Mouse (Mus musculus) liver, embryonic 14.5 days (tissue): ENCODE results near the gene Nrxn2. TPM values are rescaled to one million over a fixed set of nuclear protein-coding genes. Genes with fewer than 3 reads are reported as not detected.

ENCODE experiments used
- ATAC-seq: fragments of 200-750 bp; cut with Nextera tagmentation; 2 replicates; pipeline ENCODE4 v1.8.0; 2017; ENCODE audit warnings: moderate number of reproducible peaks, mild to moderate bottlenecking, moderate library complexity; ENCODE audit not compliant: insufficient read depth
- DNase-seq, 3 experiments: peaks; one replicate each; pipeline ENCODE4 v3.0.0-alpha.2; 2012 to 2013; ENCODE audit warnings: low read depth in 3 of 3, low spot score in 3 of 3
- H3K27ac ChIP-seq: fragments of 300-500 bp; sonication (generic); 2 replicates; pipeline ENCODE4 v1.5.1; 2014; ENCODE audit warnings: moderate library complexity, mild to moderate bottlenecking, control low read depth, inconsistent platforms
- H3K27me3 ChIP-seq: fragments of 300-500 bp; sonication (generic); 2 replicates; pipeline ENCODE4 v1.6.1; 2014; ENCODE audit warnings: mild to moderate bottlenecking, low read length, moderate library complexity; ENCODE audit not compliant: control insufficient read depth, insufficient read depth
- H3K36me3 ChIP-seq: fragments of 300-500 bp; sonication (generic); replicated peaks from 2 replicates; pipeline ENCODE4 v1.6.1; 2014; ENCODE audit warnings: low read depth; ENCODE audit not compliant: control insufficient read depth, insufficient read depth
- H3K4me1 ChIP-seq, 2 experiments: fragments of 200-500 bp in 1 of 2; fragments of 300-500 bp in 1 of 2; sonication (generic) in 1 of 2; replicated peaks; 2 replicates each; pipeline ENCODE4 v1.6.1; 2012 to 2014; ENCODE audit warnings: antibody characterized with exemption in 1 of 2, inconsistent platforms in 1 of 2, low read length in 1 of 2; ENCODE audit not compliant: control insufficient read depth in 2 of 2, insufficient read depth in 2 of 2
- H3K4me2 ChIP-seq: fragments of 300-500 bp; sonication (generic); 2 replicates; pipeline ENCODE4 v1.6.1; 2014; ENCODE audit warnings: low read depth, mild to moderate bottlenecking, control low read depth, moderate library complexity
- H3K4me3 ChIP-seq, 2 experiments: fragments of 200-500 bp in 1 of 2; fragments of 300-500 bp in 1 of 2; sonication (generic) in 1 of 2; 2 replicates each; pipeline ENCODE4 v1.5.1; 2012 to 2014; ENCODE audit warnings: low read depth in 2 of 2, low read length in 2 of 2, mild to moderate bottlenecking in 2 of 2, control low read depth in 1 of 2, inconsistent platforms in 1 of 2, moderate library complexity in 1 of 2; ENCODE audit not compliant: insufficient read depth in 1 of 2
- H3K9ac ChIP-seq: fragments of 300-500 bp; sonication (generic); replicated peaks from 2 replicates; pipeline ENCODE4 v1.6.1; 2014; ENCODE audit warnings: mild to moderate bottlenecking, control low read depth, moderate library complexity
- H3K9me3 ChIP-seq: fragments of 300-500 bp; sonication (generic); 2 replicates; pipeline ENCODE4 v1.6.1; 2016; ENCODE audit warnings: low read length, mixed read lengths; ENCODE audit not compliant: control insufficient read depth
- CTCF ChIP-seq: IDR thresholded peaks from 2 replicates; pipeline ENCODE4 v1.5.1; 2016; ENCODE audit warnings: antibody characterized with exemption, low read depth, control low read depth
- EP300 ChIP-seq: IDR thresholded peaks from 2 replicates; pipeline ENCODE4 v1.6.1; 2016; ENCODE audit warnings: antibody characterized with exemption, low read depth
- WGBS: fragments of 180-500 bp; shearing (Covaris S2); extraction: QIAGEN DNeasy Blood & Tissue Kit; methylation state at CpG from one replicate; pipeline ENCODE4 v1.1.7; 2014; ENCODE audit not compliant: insufficient replicate concordance; 5-methylcytosine and 5-hydroxymethylcytosine counted together
- polyA plus RNA-seq, 2 experiments: library from polyadenylated mRNA; depleted of rRNA in 1 of 2; stranded (reverse) in 1 of 2; unstranded in 1 of 2; fragments of >200 nt; fragmentation: Nextera tagmentation in 1 of 2; extraction: Ambion mirVana in 1 of 2; gene quantifications; 2 replicates each; pipeline versions ENCODE4 v1.2.1 to v1.2.3; 2012 to 2014

Nrxn2 gene
- polyA plus RNA-seq, 2 experiments, result 0.27 to 0.46 TPM

DNA sequence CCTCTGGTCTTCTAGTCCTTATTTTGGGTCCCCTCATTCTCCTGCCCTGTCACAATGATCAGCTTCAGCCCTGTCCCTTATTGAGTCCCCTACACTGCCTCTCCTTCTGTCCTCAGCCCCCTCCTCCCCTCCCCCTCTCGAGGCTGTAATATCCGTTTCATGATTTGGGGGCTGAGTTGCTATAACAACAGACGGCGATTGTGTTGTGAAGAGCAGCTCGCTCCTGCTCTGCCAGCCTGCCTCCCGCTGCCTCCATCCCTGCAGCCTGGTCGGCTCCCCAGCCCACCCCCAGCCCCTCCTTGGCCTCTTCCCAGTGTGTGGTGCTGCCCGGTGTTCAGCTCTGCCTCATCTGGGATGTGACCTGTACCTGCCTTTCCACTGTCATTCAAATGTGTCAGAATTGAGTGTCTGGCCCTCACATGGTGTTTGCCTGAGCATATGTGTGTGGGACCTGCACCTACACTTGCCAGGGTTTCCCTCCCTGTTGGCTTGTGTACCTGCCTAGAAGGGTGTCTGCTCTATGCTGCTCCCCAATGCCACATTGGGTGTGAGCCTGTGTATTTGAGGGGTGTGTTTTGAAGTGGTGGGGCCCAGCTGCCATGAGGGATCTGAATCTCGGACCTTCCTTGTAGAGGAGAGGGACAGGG lies 2.3 kb upstream of the Nrxn2 start:
- Histone ChIP-seq H3K9me3 (no peaks in the 10 kb centered on the region), H3K4me3 (no peak overlapping the region), H3K4me1 (no peaks in the 10 kb centered on the region), H3K36me3 (no peaks in the 10 kb centered on the region), H3K27ac (no peak overlapping the region), H3K9ac (no peak overlapping the region), H3K4me2 (no peak overlapping the region), H3K27me3 (peaks cover 23% of the 10 kb centered on the region)
- TF ChIP-seq CTCF (no peak), EP300 (no peak)
- ATAC-seq (no peak), DNase-seq (no peak)
- 19% methylated on average over 9 of the region's 9 CpGs for WGBS

DNA sequence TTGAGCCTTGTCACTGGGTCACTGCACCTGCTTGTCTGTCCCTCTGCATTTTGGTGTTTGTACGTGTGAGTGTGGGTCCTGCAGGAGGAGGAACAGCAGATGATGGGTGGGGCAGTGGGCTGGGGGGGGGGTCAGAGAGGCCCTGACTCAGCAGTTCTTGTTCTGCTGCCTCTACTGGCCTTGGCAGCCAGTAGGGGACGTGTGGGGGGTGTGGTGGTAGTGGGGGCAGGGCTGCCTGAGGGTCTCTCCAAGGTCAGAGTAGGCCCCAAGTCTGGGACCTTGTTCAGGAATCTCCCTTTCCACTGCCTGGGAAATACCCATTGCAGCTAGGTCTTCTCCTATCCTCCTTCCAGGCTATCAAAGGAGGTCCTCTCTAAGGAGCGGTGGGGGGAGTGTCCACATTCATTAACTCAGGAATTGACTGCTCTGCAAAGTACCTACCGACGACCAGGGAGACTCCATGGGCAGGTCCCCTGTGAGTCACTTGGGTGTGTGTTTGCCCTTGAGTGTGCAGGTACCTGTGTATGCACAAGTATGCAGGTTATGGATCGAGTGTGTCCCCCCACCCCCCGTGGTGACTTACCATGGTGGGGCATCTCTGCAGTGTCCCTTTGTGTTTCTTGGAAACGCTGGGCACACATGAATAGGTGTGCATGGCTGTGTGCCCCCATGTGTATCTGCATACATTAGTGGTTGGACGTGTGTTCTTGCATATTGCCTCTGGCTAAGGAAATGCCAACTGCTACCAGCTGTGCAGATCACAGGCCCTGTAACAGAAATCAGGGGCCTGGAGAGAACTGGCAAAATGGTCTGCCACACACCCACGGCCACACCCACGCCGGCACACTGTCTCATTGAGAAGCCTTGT lies 1.4 kb upstream of the Nrxn2 start:
- Histone ChIP-seq H3K9me3 (no peaks in the 10 kb centered on the region), H3K9ac (no peak overlapping the region), H3K36me3 (no peaks in the 10 kb centered on the region), H3K4me1 (no peaks in the 10 kb centered on the region), H3K27me3 (peaks cover 23% of the 10 kb centered on the region), H3K4me3 (no peak overlapping the region), H3K27ac (no peak overlapping the region), H3K4me2 (no peak overlapping the region)
- TF ChIP-seq EP300 (no peak), CTCF (no peak)
- WGBS, result 55% methylated on average over 12 of the region's 12 CpGs
- DNase-seq (no peak), ATAC-seq (no peak)

DNA sequence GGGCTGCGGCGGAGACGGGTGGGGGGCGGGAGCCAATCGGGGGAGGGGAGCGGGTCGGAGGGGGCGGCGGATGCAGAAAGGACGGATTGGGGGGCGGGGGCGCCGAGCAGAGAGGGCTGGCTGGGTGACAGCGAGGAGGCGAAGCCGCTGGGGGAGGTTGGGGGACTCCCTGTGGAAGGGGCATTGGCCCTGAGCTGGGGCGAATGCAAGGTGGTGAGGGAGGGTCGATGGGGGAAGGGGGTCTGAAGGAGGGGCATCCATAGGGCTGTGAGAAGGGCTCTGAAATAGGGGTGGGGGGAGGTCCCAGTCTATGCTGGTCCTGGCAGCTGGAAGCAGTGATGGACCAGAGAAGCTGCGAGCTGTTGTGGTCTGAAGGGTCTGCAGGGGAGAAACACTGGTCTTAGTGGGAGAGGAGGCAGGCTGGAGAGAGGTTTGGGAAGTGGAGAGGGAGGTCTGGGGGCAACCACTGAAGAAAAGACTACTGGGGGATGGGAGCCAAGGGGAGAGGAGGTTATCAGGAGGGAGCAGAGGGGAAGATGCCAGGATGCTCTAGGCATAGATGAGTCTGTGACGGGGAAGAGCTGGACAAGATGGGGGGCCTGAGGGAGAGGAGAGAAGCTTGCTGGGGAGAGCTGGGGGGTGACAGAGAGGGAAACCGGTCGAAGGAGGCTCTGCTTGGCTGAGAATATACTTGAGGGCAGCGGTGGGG lies 607 bp downstream of the Nrxn2 start:
- TF ChIP-seq CTCF, result no peak
- no peak for TF ChIP-seq EP300
- H3K9me3 ChIP-seq, result no peaks in the 10 kb centered on the region
- peaks cover 26% of the 10 kb centered on the region for H3K27me3 ChIP-seq
- DNase-seq (no peak), ATAC-seq (no peak)
- H3K9ac ChIP-seq, result no peak overlapping the region
- H3K4me1 ChIP-seq, result no peaks in the 10 kb centered on the region
- no peak overlapping the region for H3K4me2 ChIP-seq
- H3K27ac ChIP-seq, result no peak overlapping the region
- 12% methylated on average over 19 of the region's 23 CpGs for WGBS
- H3K4me3 ChIP-seq, result no peak overlapping the region
- H3K36me3 ChIP-seq, result no peaks in the 10 kb centered on the region

DNA sequence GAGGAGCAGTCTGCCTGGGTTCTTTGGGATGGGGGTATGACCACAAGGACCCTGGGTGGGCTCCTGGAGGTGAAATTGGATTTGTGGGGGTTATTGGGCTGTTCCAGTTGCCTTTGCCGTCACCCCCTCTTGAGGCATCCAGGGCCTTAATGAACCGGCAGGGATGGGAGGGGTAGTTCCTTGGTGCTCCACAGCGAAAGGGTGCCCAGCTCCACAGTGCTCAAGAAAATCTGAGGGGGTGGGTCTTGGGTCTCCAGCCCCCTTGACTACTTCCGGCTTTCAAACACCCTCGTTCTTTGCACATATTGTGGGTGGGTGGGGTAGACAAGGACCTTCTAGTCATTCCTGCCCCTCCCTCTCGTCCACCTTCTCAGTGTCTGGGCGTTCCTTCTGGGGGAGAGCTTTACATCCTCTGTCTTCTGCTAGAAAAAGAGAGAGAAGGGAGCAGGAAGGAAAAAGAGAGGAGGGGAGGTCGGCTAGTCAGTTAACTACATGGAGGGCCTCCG lies 1.3 kb downstream of the Nrxn2 start:
- H3K9me3 ChIP-seq, result no peaks in the 10 kb centered on the region
- WGBS, result 43% methylated on average over 9 of the region's 9 CpGs
- H3K36me3 ChIP-seq, result no peaks in the 10 kb centered on the region
- H3K9ac ChIP-seq, result no peak overlapping the region
- H3K4me1 ChIP-seq, result no peaks in the 10 kb centered on the region
- no peak overlapping the region for H3K4me2 ChIP-seq
- ATAC-seq, result no peak
- no peak overlapping the region for H3K4me3 ChIP-seq
- peaks cover 26% of the 10 kb centered on the region for H3K27me3 ChIP-seq
- TF ChIP-seq EP300, result no peak
- no peak for TF ChIP-seq CTCF
- no peak for DNase-seq
- no peak overlapping the region for H3K27ac ChIP-seq
